Mouse (Mus musculus): ENCODE measurements around the gene Lpin2. TPM values are rescaled to one million over a fixed set of nuclear protein-coding genes. Genes with fewer than 3 reads are reported as not detected.

The Lpin2 gene
- polyA plus RNA-seq, 2 experiments = 31.4 to 36.1 TPM

- no peaks in the 10 kb centered on the region for H3K9me3 ChIP-seq (ENCODE audit: control insufficient read depth, low read length)
- WGBS = 60% methylated on average over 1 of the region's 1 CpGs
- H3K27me3 ChIP-seq (ENCODE audit: control insufficient read depth, insufficient read depth, low read length) = no peaks in the 10 kb centered on the region
- peaks cover 20% of the 10 kb centered on the region for H3K4me1 ChIP-seq (ENCODE audit: control insufficient read depth, insufficient read depth, low read length)
- no peak for TF ChIP-seq POLR2A (IDR thresholded peaks at IDR 0.05; ENCODE audit: borderline replicate concordance, extremely low read depth, insufficient read depth, insufficient read length)
- ATAC-seq (ENCODE audit: low FRiP score, low read depth) (no peak), DNase-seq (ENCODE audit: low spot score) (no peak)
- H3K36me3 ChIP-seq (ENCODE audit: control insufficient read depth, insufficient read depth, low read length) = no peaks in the 10 kb centered on the region
- H3K4me3 ChIP-seq (replicated peaks; ENCODE audit: low read length) = no peak overlapping the region
- H3K9ac ChIP-seq (ENCODE audit: low read depth, low read length, severe bottlenecking) = no peak overlapping the region
- no peak overlapping the region for H3K27ac ChIP-seq (replicated peaks; ENCODE audit: low read depth, low read length)
- H3K4me2 ChIP-seq (replicated peaks; ENCODE audit: low read depth, low read length, severe bottlenecking) = no peak overlapping the region
Measured at GRCm38 (mm10) chr17:71208921-71209320, 26.6 kb downstream of the Lpin2 start.

GRCm38 (mm10) chr17:71209936-71210335 lies 27.6 kb downstream of the Lpin2 start:
- 78% methylated on average over 3 of the region's 3 CpGs for WGBS
- no peak overlapping the region for H3K4me3 ChIP-seq (replicated peaks; ENCODE audit: low read length)
- no peaks in the 10 kb centered on the region for H3K27me3 ChIP-seq (ENCODE audit: control insufficient read depth, insufficient read depth, low read length)
- H3K4me2 ChIP-seq (replicated peaks; ENCODE audit: low read depth, low read length, severe bottlenecking) = no peak overlapping the region
- no peak overlapping the region for H3K9ac ChIP-seq (ENCODE audit: low read depth, low read length, severe bottlenecking)
- DNase-seq (ENCODE audit: low spot score) = no peak
- no peaks in the 10 kb centered on the region for H3K36me3 ChIP-seq (ENCODE audit: control insufficient read depth, insufficient read depth, low read length)
- no peak overlapping the region for H3K27ac ChIP-seq (replicated peaks; ENCODE audit: low read depth, low read length)
- ATAC-seq (ENCODE audit: low FRiP score, low read depth) = no peak
- H3K4me1 ChIP-seq (ENCODE audit: control insufficient read depth, insufficient read depth, low read length) = peaks cover 20% of the 10 kb centered on the region
- no peak for TF ChIP-seq POLR2A (IDR thresholded peaks at IDR 0.05; ENCODE audit: borderline replicate concordance, extremely low read depth, insufficient read depth, insufficient read length)
- no peaks in the 10 kb centered on the region for H3K9me3 ChIP-seq (ENCODE audit: control insufficient read depth, low read length)

- WGBS = 31% methylated on average over 6 of the region's 6 CpGs
- peaks cover 7% of the 10 kb centered on the region; the same call in 1 of the 2 replicates for H3K36me3 ChIP-seq (ENCODE audit: control insufficient read depth, insufficient read depth, low read length)
- ATAC-seq (ENCODE audit: low FRiP score, low read depth) (peak; percentile 39; the same call in 1 of the 2 replicates), DNase-seq (ENCODE audit: low spot score) (no peak)
- TF ChIP-seq POLR2A (IDR thresholded peaks at IDR 0.05; ENCODE audit: borderline replicate concordance, extremely low read depth, insufficient read depth, insufficient read length) = no peak
- no peak overlapping the region for H3K4me3 ChIP-seq (replicated peaks; ENCODE audit: low read length)
- no peaks in the 10 kb centered on the region for H3K27me3 ChIP-seq (ENCODE audit: control insufficient read depth, insufficient read depth, low read length)
- H3K4me2 ChIP-seq (replicated peaks; ENCODE audit: low read depth, low read length, severe bottlenecking) = no peak overlapping the region
- H3K9ac ChIP-seq (ENCODE audit: low read depth, low read length, severe bottlenecking) = no peak overlapping the region
- no peaks in the 10 kb centered on the region for H3K9me3 ChIP-seq (ENCODE audit: control insufficient read depth, low read length)
- H3K4me1 ChIP-seq (ENCODE audit: control insufficient read depth, insufficient read depth, low read length) = peaks cover 20% of the 10 kb centered on the region
- H3K27ac ChIP-seq (replicated peaks; ENCODE audit: low read depth, low read length) = peak overlapping the region; percentile 73
Measured at GRCm38 (mm10) chr17:71211962-71212646, 29.7 kb downstream of the Lpin2 start.

GRCm38 (mm10) chr17:71213666-71214065 lies 31.3 kb downstream of the Lpin2 start:
- no peak overlapping the region for H3K9ac ChIP-seq (ENCODE audit: low read depth, low read length, severe bottlenecking)
- no peaks in the 10 kb centered on the region for H3K9me3 ChIP-seq (ENCODE audit: control insufficient read depth, low read length)
- H3K27ac ChIP-seq (replicated peaks; ENCODE audit: low read depth, low read length) = no peak overlapping the region
- H3K27me3 ChIP-seq (ENCODE audit: control insufficient read depth, insufficient read depth, low read length) = no peaks in the 10 kb centered on the region
- 30% methylated on average over 1 of the region's 1 CpGs for WGBS
- no peak for TF ChIP-seq POLR2A (IDR thresholded peaks at IDR 0.05; ENCODE audit: borderline replicate concordance, extremely low read depth, insufficient read depth, insufficient read length)
- no peak overlapping the region for H3K4me2 ChIP-seq (replicated peaks; ENCODE audit: low read depth, low read length, severe bottlenecking)
- H3K36me3 ChIP-seq (ENCODE audit: control insufficient read depth, insufficient read depth, low read length) = peaks cover 19% of the 10 kb centered on the region
- H3K4me1 ChIP-seq (ENCODE audit: control insufficient read depth, insufficient read depth, low read length) = peaks cover 20% of the 10 kb centered on the region
- no peak overlapping the region for H3K4me3 ChIP-seq (replicated peaks; ENCODE audit: low read length)
- DNase-seq (ENCODE audit: low spot score) = peak; percentile 19
- ATAC-seq (ENCODE audit: low FRiP score, low read depth) = no peak

DNA sequence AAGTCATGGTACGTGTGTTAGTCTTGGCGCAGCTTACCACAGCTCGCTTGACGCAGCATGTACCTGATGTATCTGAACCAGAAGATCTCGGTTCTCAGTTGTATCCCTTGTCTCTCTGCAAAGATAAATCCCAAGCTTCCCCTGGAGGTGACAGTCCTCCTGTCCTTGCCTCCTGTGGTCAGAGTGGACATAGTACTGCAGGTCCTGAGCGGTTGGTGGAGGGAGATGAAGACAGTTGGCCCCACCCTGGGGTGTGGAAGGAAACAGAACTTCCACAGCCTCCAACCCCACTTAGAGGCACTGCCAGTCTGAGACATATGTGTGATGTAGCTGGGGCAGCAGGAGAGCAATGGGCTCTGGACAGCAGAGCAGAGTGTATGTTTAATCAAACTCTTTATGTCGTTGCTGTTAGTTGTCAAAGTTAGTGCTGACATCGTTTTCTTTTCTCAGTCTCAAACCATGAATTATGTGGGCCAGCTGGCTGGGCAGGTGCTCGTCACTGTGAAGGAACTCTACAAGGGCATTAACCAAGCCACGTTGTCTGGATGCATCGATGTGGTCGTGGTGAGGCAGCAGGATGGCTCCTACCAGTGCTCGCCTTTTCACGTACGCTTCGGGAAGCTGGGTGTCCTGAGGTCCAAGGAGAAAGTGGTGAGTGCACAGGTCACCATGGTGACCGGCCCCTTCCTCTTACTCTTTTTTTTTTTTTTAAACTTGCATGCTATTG lies 32.3 kb downstream of the Lpin2 start:
- H3K4me2 ChIP-seq (replicated peaks; ENCODE audit: low read depth, low read length, severe bottlenecking) = no peak overlapping the region
- DNase-seq (ENCODE audit: low spot score) (no peak), ATAC-seq (ENCODE audit: low FRiP score, low read depth) (no peak)
- H3K4me1 ChIP-seq (ENCODE audit: control insufficient read depth, insufficient read depth, low read length) = peaks cover 20% of the 10 kb centered on the region
- WGBS = 82% methylated on average over 17 of the region's 17 CpGs
- H3K9ac ChIP-seq (ENCODE audit: low read depth, low read length, severe bottlenecking) = no peak overlapping the region
- H3K27ac ChIP-seq (replicated peaks; ENCODE audit: low read depth, low read length) = no peak overlapping the region
- H3K9me3 ChIP-seq (ENCODE audit: control insufficient read depth, low read length) = no peaks in the 10 kb centered on the region
- no peak overlapping the region for H3K4me3 ChIP-seq (replicated peaks; ENCODE audit: low read length)
- H3K36me3 ChIP-seq (ENCODE audit: control insufficient read depth, insufficient read depth, low read length) = peaks cover 24% of the 10 kb centered on the region
- TF ChIP-seq POLR2A (IDR thresholded peaks at IDR 0.05; ENCODE audit: borderline replicate concordance, extremely low read depth, insufficient read depth, insufficient read length) = no peak
- no peaks in the 10 kb centered on the region for H3K27me3 ChIP-seq (ENCODE audit: control insufficient read depth, insufficient read depth, low read length)

All from limb, embryonic 14.5 days (tissue).